Mouse (Mus musculus) cortical plate, adult 2 months (tissue): Measurements from ENCODE around the gene Clmp.

Source experiments
- CTCF ChIP-seq: fragments of 200-500 bp; IDR thresholded peaks from 2 replicates; pipeline ENCODE4 v1.5.1; 2011; ENCODE audit warnings: mild to moderate bottlenecking, control low read depth, low read length; ENCODE audit not compliant: insufficient read depth; ENCODE audit errors: extremely low read depth
- POLR2A ChIP-seq: fragments of 200-500 bp; IDR thresholded peaks from 2 replicates; pipeline ENCODE4 v1.6.1; 2011; ENCODE audit warnings: mild to moderate bottlenecking, low read length, control low read depth; ENCODE audit not compliant: insufficient read depth; ENCODE audit errors: extremely low read depth

- TF ChIP-seq CTCF (no peak), POLR2A (no peak)
Measured at GRCm38 (mm10) chr9:40670313-40670712, 15.4 kb upstream of the Clmp start, which contains the start of gene Gm21915.
